In genomic region chr5:96979296-96980007, GRCm38 (mm10) we compare ENCODE assay signal across 10 mouse cellular contexts. TPM values are rescaled to one million over a fixed set of nuclear protein-coding genes. Genes with fewer than 3 reads are reported as not detected.
DNase-seq lines count a peak whose midpoint lies in the region; ATAC-seq and TF ChIP-seq lines count a peak whose summit lies in the region.
"Had no signal": no experiment of that assay in that cellular context is flagged by ENCODE, and none has a peak within 500 bp of the region (broad histone marks: within the 10 kb centered on the region; RNA-seq: fewer than 3 reads in every experiment).

No protein-coding gene starts in this region.

- no peak for TF ChIP-seq CTCF in MEL (IDR thresholded peaks at IDR 0.05 in 2 of 3, conservative IDR thresholded peaks at IDR 0.05 in 1 of 3; ENCODE audit: control insufficient read depth in 1 of 3, insufficient read depth in 1 of 3, low read depth in 2 of 3, low read length in 3 of 3, poor library complexity in 1 of 3, severe bottlenecking in 1 of 3)

- TF ChIP-seq POLR2A in MEL (IDR thresholded peaks at IDR 0.05; ENCODE audit: control insufficient read depth in 1 of 2, insufficient read depth in 1 of 2, low read depth in 1 of 2, low read length in 2 of 2, poor library complexity in 1 of 2): no peak

- no peak for DNase-seq in forebrain, embryonic 11.5 days (ENCODE audit: low spot score)
- DNase-seq in kidney, postnatal 25 days: no peak
- DNase-seq in MEL (ENCODE audit: low read depth, low spot score): no peak
- DNase-seq in adrenal gland, postnatal 10 days: no peak
- DNase-seq in spleen, adult 18-20 months: no peak
- DNase-seq: cerebellum, adult 9-10 months; gastrocnemius, postnatal 14 days had no signal

- H3K27me3 ChIP-seq in forebrain, embryonic 16.5 days (replicated peaks; ENCODE audit: control insufficient read depth, insufficient read depth, low read length): no peaks in the 10 kb centered on the region
- no peaks in the 10 kb centered on the region for H3K27me3 ChIP-seq in forebrain, embryonic 11.5 days (ENCODE audit: control insufficient read depth, insufficient read depth, low read length)
- H3K27me3 ChIP-seq in kidney, embryonic 16.5 days (ENCODE audit: insufficient read depth, low read length): no peaks in the 10 kb centered on the region
- H3K27me3 ChIP-seq in MEL (ENCODE audit: control insufficient read depth in 1 of 2, insufficient read depth in 2 of 2, low read length in 2 of 2): no peaks in the 10 kb centered on the region
- peaks cover 30% of the 10 kb centered on the region for H3K27me3 ChIP-seq in liver, embryonic 15.5 days

- H3K79me2 ChIP-seq in MEL (ENCODE audit: control insufficient read depth, insufficient read depth, low read length, poor library complexity): no peaks in the 10 kb centered on the region

- H3K9ac ChIP-seq in forebrain, embryonic 16.5 days (replicated peaks; ENCODE audit: low read depth, low read length): no peak overlapping the region
- no peak overlapping the region for H3K9ac ChIP-seq in forebrain, embryonic 11.5 days (ENCODE audit: low read length)
- no peak overlapping the region for H3K9ac ChIP-seq in kidney, embryonic 16.5 days (replicated peaks; ENCODE audit: low read length)
- H3K9ac ChIP-seq in MEL (ENCODE audit: control insufficient read depth, low read depth, low read length, poor library complexity, severe bottlenecking): peak overlapping the region; percentile 25; the same call in 1 of the 2 replicates
- 0 out of 2 replicates have a peak overlapping the region, but pooled peaks have one; percentile 5 for H3K9ac ChIP-seq in liver, embryonic 15.5 days

- no peak overlapping the region for H3K27ac ChIP-seq in forebrain, embryonic 16.5 days (ENCODE audit: low read length)
- H3K27ac ChIP-seq in forebrain, embryonic 11.5 days (ENCODE audit: low read depth, low read length): no peak overlapping the region
- no peak overlapping the region for H3K27ac ChIP-seq in kidney, embryonic 16.5 days (ENCODE audit: low read length)
- peak overlapping the region; percentile 19; the same call in 1 of the 2 replicates for H3K27ac ChIP-seq in MEL (ENCODE audit: control insufficient read depth, low read depth, low read length)
- H3K27ac ChIP-seq in liver, embryonic 15.5 days (replicated peaks): no peak overlapping the region; the same call in 1 of the 2 replicates

- 42% methylated on average over 13 of the region's 13 CpGs for WGBS in forebrain, embryonic 16.5 days
- WGBS in forebrain, embryonic 11.5 days: 60% methylated on average over 13 of the region's 13 CpGs
- 41% methylated on average over 13 of the region's 13 CpGs for WGBS in kidney, embryonic 16.5 days
- 30% methylated on average over 13 of the region's 13 CpGs for WGBS in liver, embryonic 15.5 days (ENCODE audit: insufficient replicate concordance)

- peaks cover 13% of the 10 kb centered on the region for H3K4me1 ChIP-seq in forebrain, embryonic 16.5 days (replicated peaks; ENCODE audit: control insufficient read depth, insufficient read depth, low read length)
- H3K4me1 ChIP-seq in forebrain, embryonic 11.5 days (replicated peaks; ENCODE audit: control insufficient read depth, insufficient read depth, low read length): peaks cover 5% of the 10 kb centered on the region; the same call in 1 of the 2 replicates
- H3K4me1 ChIP-seq in kidney, embryonic 16.5 days (ENCODE audit: insufficient read depth, low read length): peaks cover 33% of the 10 kb centered on the region
- H3K4me1 ChIP-seq in MEL (ENCODE audit: control insufficient read depth in 1 of 2, insufficient read depth in 2 of 2, low read length in 2 of 2): peaks cover 0 to 19% of the 10 kb centered on the region in 2 experiments
- H3K4me1 ChIP-seq in liver, embryonic 15.5 days (replicated peaks): peaks cover 40% of the 10 kb centered on the region

- ATAC-seq in forebrain, embryonic 16.5 days: peak; percentile 26; the same call in 1 of the 2 replicates
- no peak for ATAC-seq in forebrain, embryonic 11.5 days (replicated peaks; ENCODE audit: low FRiP score)
- no peak for ATAC-seq in kidney, embryonic 16.5 days (ENCODE audit: low FRiP score, low TSS enrichment)
- no peak for ATAC-seq in liver, embryonic 15.5 days (ENCODE audit: insufficient read depth)

- no peaks in the 10 kb centered on the region for H3K36me3 ChIP-seq in forebrain, embryonic 16.5 days (ENCODE audit: control insufficient read depth, insufficient read depth)
- no peaks in the 10 kb centered on the region for H3K36me3 ChIP-seq in forebrain, embryonic 11.5 days (ENCODE audit: control insufficient read depth, insufficient read depth, low read length)
- no peaks in the 10 kb centered on the region for H3K36me3 ChIP-seq in kidney, embryonic 16.5 days (ENCODE audit: insufficient read depth, low read length)
- peaks cover 0 to 13% of the 10 kb centered on the region in 2 experiments; a peak in 2 of 4 replicates for H3K36me3 ChIP-seq in MEL (ENCODE audit: control insufficient read depth in 1 of 2, insufficient read depth in 2 of 2, low read length in 2 of 2)
- H3K36me3 ChIP-seq in liver, embryonic 15.5 days (replicated peaks): no peaks in the 10 kb centered on the region

- no peaks in the 10 kb centered on the region for H3K9me3 ChIP-seq in forebrain, embryonic 16.5 days (ENCODE audit: control insufficient read depth, low read length)
- no peaks in the 10 kb centered on the region for H3K9me3 ChIP-seq in forebrain, embryonic 11.5 days (ENCODE audit: control insufficient read depth, low read length)
- H3K9me3 ChIP-seq in kidney, embryonic 16.5 days (ENCODE audit: low read length): no peaks in the 10 kb centered on the region
- H3K9me3 ChIP-seq in MEL (replicated peaks; ENCODE audit: insufficient read depth, low read length): no peaks in the 10 kb centered on the region
- no peaks in the 10 kb centered on the region for H3K9me3 ChIP-seq in liver, embryonic 15.5 days (replicated peaks)

- no peak overlapping the region for H3K4me3 ChIP-seq in forebrain, embryonic 16.5 days (replicated peaks; ENCODE audit: low read length)
- H3K4me3 ChIP-seq in forebrain, embryonic 11.5 days (ENCODE audit: low read depth, low read length): no peak overlapping the region
- H3K4me3 ChIP-seq in kidney, embryonic 16.5 days (ENCODE audit: low read length): no peak overlapping the region
- H3K4me3 ChIP-seq in MEL (ENCODE audit: control insufficient read depth in 1 of 2, insufficient read depth in 1 of 2, low read depth in 2 of 2, low read length in 2 of 2): peak overlapping the region; percentile 34 to 52
- 0 out of 2 replicates have a peak overlapping the region, but pooled peaks have one; percentile 8 for H3K4me3 ChIP-seq in liver, embryonic 15.5 days (replicated peaks)

- TF ChIP-seq EP300 in MEL (IDR thresholded peaks at IDR 0.05; ENCODE audit: low read depth in 1 of 2, low read length in 2 of 2): no peak

- no peak overlapping the region; the same call in 1 of the 2 replicates for H3K4me2 ChIP-seq in forebrain, embryonic 16.5 days (ENCODE audit: low read length)
- H3K4me2 ChIP-seq in forebrain, embryonic 11.5 days (ENCODE audit: low read depth, low read length, severe bottlenecking): no peak overlapping the region
- peak overlapping the region; percentile 35 for H3K4me2 ChIP-seq in kidney, embryonic 16.5 days (replicated peaks; ENCODE audit: low read depth, low read length)
- H3K4me2 ChIP-seq in liver, embryonic 15.5 days: peak overlapping the region; percentile 40

- TF ChIP-seq RAD21 in MEL (IDR thresholded peaks at IDR 0.05; ENCODE audit: low read depth, low read length): no peak

TF ChIP-seq in MEL, 35 proteins besides CTCF, POLR2A, EP300 and RAD21:
- TF ChIP-seq CHD2 (IDR thresholded peaks at IDR 0.05; ENCODE audit: low read length) (no peak), MEF2A (IDR thresholded peaks at IDR 0.05; ENCODE audit: extremely low read depth, insufficient replicate concordance, low read depth, low read length, poor library complexity, severe bottlenecking) (no peak), TCF12 (IDR thresholded peaks at IDR 0.05; ENCODE audit: low read depth, low read length) (no peak)
TF ChIP-seq in MEL: peak in this region for 0.

RNA-seq across cellular contexts. Expression of gene Bmp2k, which starts 18.0 kb away (rescaled TPM):
- 7.2 and 8.3 TPM in 2 replicates for polyA plus RNA-seq in forebrain, embryonic 16.5 days (2015; fragmentation: Nextera tagmentation; extraction: Ambion mirVana)
- 9.0 and 10.2 TPM in 2 replicates for polyA plus RNA-seq in forebrain, embryonic 11.5 days (2014; fragmentation: Nextera tagmentation; extraction: Ambion mirVana)
- 7.7 and 8.0 TPM in 2 replicates for polyA plus RNA-seq in kidney, embryonic 16.5 days (2015; fragmentation: Nextera tagmentation; extraction: Ambion mirVana)
- total RNA-seq in MEL (2012; rRNA removed): 10.8 and 11.2 TPM in 2 replicates
- 10 to 100 TPM in 1 of 2 experiments, not detected in 1; 16.3 TPM for polyA plus RNA-seq in MEL (2012; ENCODE audit: insufficient read depth in 1 of 2, insufficient read length in 2 of 2, low read depth in 1 of 2, low replicate concordance in 2 of 2, missing spikeins in 1 of 2)
- polyA plus RNA-seq in liver, embryonic 15.5 days (2015; fragmentation: Nextera tagmentation; extraction: Ambion mirVana): 31.1 and 31.3 TPM in 2 replicates
- total RNA-seq in adrenal gland, postnatal 10 days (2021): 10 to 100 TPM; 22.3 to 24.7 TPM

Comparison
In these comparisons a context has a peak if more than half of its experiments do, and no peak if none do; other contexts are left out.
1. H3K4me2 ChIP-seq: peak in kidney, embryonic 16.5 days (single experiment) and liver, embryonic 15.5 days (single experiment); none in forebrain, embryonic 16.5 days (single experiment) and forebrain, embryonic 11.5 days (single experiment).
2. H3K4me3 ChIP-seq: peak in MEL (2 of 2) and liver, embryonic 15.5 days (single experiment); none in forebrain, embryonic 16.5 days (single experiment), forebrain, embryonic 11.5 days (single experiment) and kidney, embryonic 16.5 days (single experiment).
3. H3K9ac ChIP-seq: peak in MEL (single experiment) and liver, embryonic 15.5 days (single experiment); none in forebrain, embryonic 16.5 days (single experiment), forebrain, embryonic 11.5 days (single experiment) and kidney, embryonic 16.5 days (single experiment).